Mouse (Mus musculus) retina, postnatal 1 day (tissue): ENCODE data around the gene Rab12.

Experiments used
- DNase-seq: peaks from one replicate; pipeline ENCODE4 v3.0.0-alpha.2; 2012

The Rab12 gene

GRCm38 (mm10) chr17:66447007-66447312 is 72.6 kb downstream of the Rab12 start:
- DNase-seq = no peak

GRCm38 (mm10) chr17:66446196-66447006 is 73.1 kb downstream of the Rab12 start:
- DNase-seq = peak; percentile 44
